Mouse (Mus musculus): ENCODE results near the gene Pomgnt2.

DNA sequence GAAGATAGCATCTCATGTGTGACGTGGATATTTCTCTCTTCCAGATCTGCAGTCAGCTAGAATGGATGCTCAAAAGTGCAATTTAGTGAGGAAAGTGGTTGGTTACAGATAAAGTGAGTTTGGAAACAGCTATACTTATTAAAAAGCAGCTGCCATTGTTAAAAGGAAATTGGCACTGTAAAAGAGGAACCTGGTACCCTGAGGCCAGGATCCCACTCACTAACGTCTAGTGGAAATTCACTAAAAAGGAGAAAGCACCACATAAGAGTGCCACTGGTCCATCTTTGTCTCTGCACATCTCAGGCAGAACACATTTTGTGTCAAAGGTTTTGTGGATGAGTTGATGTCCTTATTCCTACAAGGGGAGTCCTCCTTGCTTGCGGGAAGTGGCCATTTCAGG, 53.3 kb downstream of the Pomgnt2 start:
- TF ChIP-seq POLR2A (IDR thresholded peaks at IDR 0.05; ENCODE audit: low read depth, low read length) (no peak), CTCF (IDR thresholded peaks at IDR 0.05; ENCODE audit: extremely low read depth, insufficient read depth, insufficient read length, insufficient replicate concordance) (no peak)

Measured in spleen, adult 2 months (tissue).